Mouse (Mus musculus) C2C12 (cell line): ENCODE measurements at regions not wholly inside any gene's neighbourhood (a gene's known extent, or its start where the extent isn't known, plus 50 kb on each side); places are given as distances from the start of the nearest gene placed in this dataset.
A peak's percentile ranks its signal among the peaks of the same experiment; 100 is the strongest.

Experiments
- H3K27me3 ChIP-seq: one replicate; pipeline ENCODE4 v1.6.1; 2011; ENCODE audit not compliant: control insufficient read depth, insufficient read depth, insufficient read length
- H3K36me3 ChIP-seq: one replicate; pipeline ENCODE4 v1.6.1; 2011; ENCODE audit not compliant: control insufficient read depth, insufficient read depth
- H3K4me3 ChIP-seq: one replicate; pipeline ENCODE4 v1.5.1; 2011; ENCODE audit warnings: mild to moderate bottlenecking, control low read depth; ENCODE audit not compliant: poor library complexity, insufficient read depth, severe bottlenecking
- H3K79me2 ChIP-seq: one replicate; pipeline ENCODE4 v1.6.1; 2011; ENCODE audit not compliant: control insufficient read depth, insufficient read depth
- H3K79me3 ChIP-seq: one replicate; pipeline ENCODE4 v1.6.1; 2011; ENCODE audit warnings: low read depth, control low read depth
- H3ac ChIP-seq: one replicate; pipeline ENCODE3; 2011; ENCODE audit warnings: low read depth; ENCODE audit not compliant: control insufficient read depth, insufficient read length
- CEBPB ChIP-seq: IDR thresholded peaks from one replicate; pipeline ENCODE4 v1.6.1; 2011; ENCODE audit warnings: low read depth, mild to moderate bottlenecking, control low read depth, moderate library complexity
- CTCF ChIP-seq: IDR thresholded peaks from one replicate; pipeline ENCODE4 v1.5.1; 2011; ENCODE audit not compliant: control insufficient read depth, insufficient read depth, insufficient read length
- FOSL1 ChIP-seq: IDR thresholded peaks from one replicate; pipeline ENCODE4 v1.8.0; 2011; ENCODE audit warnings: mild to moderate bottlenecking, low read length; ENCODE audit not compliant: poor library complexity, insufficient read depth, severe bottlenecking
- MAX ChIP-seq: IDR thresholded peaks from one replicate; pipeline ENCODE4 v1.6.1; 2011; ENCODE audit warnings: mild to moderate bottlenecking, control low read depth
- MYOD1 ChIP-seq: IDR thresholded peaks from one replicate; pipeline ENCODE4 v1.6.1; 2011; ENCODE audit warnings: low read depth; ENCODE audit not compliant: control insufficient read depth, insufficient read length
- MYOG ChIP-seq: IDR thresholded peaks from one replicate; pipeline ENCODE4 v1.6.1; 2011; ENCODE audit not compliant: control insufficient read depth, insufficient read length; ENCODE audit errors: extremely low read depth
- USF1 ChIP-seq: IDR thresholded peaks from one replicate; pipeline ENCODE4 v1.6.1; 2011; ENCODE audit warnings: low read depth, mild to moderate bottlenecking, control low read depth, moderate library complexity

DNA sequence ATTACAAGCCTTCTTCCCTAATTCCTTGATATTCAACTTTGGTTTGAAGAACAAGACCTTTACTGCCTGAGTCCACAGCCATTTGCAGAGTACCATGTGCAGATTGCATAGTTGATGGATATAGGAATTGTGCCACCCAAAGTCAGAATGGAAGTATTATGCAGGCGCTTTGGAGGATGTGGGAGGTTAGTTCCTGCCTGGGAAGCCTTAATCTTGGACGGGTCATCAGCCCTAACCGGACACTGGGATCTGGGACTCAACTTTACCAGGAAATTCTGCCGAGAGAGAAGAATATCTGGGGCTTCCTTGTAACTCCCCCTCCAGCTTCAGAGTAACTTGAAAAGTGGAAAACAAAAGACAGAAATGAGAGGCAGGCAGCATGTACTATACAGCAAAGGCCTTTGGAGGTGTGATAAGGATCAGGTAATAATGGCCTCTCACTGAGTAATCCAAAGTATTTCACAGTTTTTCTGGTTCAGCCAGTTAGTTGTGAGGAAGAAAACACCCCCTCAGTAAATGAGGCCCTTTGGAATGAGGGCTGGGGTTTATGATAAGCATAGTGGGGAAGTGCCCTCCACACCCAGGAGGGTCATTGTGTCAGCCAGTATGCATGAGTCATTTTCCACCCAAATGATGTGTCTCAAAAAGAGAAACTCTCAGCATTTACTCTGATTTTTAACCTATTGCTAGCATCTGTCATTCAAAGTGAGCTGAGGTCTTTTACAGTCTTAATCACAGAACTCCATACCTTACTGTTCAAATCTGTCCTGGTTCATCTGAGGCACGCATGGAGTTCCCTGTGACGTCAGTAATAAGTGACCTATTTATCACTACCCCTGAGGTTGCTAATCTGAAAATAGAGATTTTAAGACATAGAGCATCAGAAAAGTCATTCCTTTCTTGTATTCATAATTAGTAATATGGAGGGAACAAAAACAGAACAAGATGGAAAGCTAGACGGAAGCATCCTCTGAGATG is 91.7 kb upstream of the Klf6 start:
- no peaks in the 10 kb centered on the region for H3K79me3 ChIP-seq
- H3ac ChIP-seq, result no peak overlapping the region
- H3K36me3 ChIP-seq, result no peaks in the 10 kb centered on the region
- H3K4me3 ChIP-seq, result no peak overlapping the region
- H3K27me3 ChIP-seq, result no peaks in the 10 kb centered on the region
- TF ChIP-seq FOSL1 (peak; percentile 68), MYOD1 (no peak)
- H3K79me2 ChIP-seq, result no peaks in the 10 kb centered on the region

DNA sequence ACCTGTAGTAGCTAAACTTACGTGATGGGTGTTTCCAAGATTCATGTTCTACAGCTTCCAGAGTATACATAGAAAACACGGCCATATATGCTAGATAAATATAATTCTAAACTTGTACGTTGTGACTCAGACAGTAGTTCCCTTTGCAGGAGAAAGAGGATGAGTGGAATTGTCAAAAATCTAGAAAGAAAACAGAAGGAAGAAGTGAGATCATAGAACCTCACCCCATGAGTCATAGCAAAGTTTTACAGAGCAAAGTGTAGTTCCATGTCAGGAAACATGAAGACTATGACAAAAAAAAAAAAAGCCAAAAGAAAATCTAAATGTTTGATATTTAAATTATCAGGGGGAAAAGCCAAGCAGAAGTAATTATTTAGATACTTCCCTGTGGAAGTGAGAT is 87.5 kb upstream of the Klf6 start:
- Histone ChIP-seq H3K79me2 (no peaks in the 10 kb centered on the region), H3K36me3 (no peaks in the 10 kb centered on the region), H3ac (no peak overlapping the region), H3K4me3 (no peak overlapping the region), H3K27me3 (no peaks in the 10 kb centered on the region), H3K79me3 (no peaks in the 10 kb centered on the region)
- TF ChIP-seq FOSL1 (peak; percentile 32), CEBPB (no peak)

DNA sequence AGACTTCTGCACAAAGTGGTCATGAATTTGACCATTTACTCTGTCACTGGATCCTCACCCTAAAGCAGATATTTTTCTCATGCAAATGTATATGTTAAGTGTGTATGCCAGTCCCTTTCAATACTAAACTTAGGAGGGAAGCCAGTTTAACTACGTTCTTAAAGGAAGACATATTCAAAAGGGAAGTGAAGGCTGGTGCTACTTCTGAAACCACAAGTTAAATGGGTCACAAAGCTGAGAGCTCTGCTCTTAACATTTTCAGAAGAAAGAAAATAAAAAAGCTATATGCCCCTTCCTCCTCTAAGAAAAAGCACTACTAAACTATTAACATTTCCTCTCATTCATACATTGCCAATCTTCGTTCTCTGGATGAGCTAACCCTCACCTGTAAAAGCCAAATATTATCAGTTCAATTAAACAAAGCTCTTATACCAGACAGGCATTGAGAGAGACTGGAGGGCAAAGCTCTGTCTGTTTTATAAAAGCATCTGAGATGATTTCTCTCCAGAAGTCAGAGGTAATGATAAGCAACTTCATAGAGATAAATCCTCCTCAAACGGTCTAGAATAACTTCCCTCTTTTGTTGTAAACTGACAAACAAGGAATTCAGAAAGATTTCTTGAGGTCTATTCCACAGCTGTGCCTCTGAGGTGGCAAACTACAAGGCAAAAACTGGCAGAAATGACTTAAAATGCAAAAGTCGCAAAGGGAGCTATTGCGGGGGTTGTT is 82.7 kb upstream of the Klf6 start:
- TF ChIP-seq MYOG, result no peak
- H3K79me3 ChIP-seq, result no peaks in the 10 kb centered on the region
- H3K36me3 ChIP-seq, result no peaks in the 10 kb centered on the region
- H3K4me3 ChIP-seq, result no peak overlapping the region
- H3K27me3 ChIP-seq, result no peaks in the 10 kb centered on the region
- H3K79me2 ChIP-seq, result no peaks in the 10 kb centered on the region
- no peak overlapping the region for H3ac ChIP-seq

DNA sequence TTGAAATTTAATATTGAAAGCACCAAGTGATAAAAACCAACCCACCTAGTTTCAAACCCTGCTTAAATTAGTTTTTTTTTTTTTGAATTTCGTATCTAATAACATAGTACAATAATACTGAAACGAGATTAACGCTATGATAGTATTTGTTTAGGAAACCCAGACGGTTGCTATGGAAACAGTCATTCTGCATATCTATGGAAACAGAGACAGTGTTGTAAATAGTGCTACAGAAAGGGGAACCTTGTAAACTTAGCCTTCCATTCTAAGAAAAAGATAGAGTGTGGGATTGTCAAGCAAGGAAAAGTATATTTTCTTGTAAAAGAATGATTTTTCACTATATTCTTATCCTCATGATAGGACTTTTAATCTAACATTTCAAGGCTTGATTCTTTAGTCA is 81.9 kb upstream of the Klf6 start:
- Histone ChIP-seq H3ac (no peak overlapping the region), H3K79me2 (no peaks in the 10 kb centered on the region), H3K36me3 (no peaks in the 10 kb centered on the region), H3K4me3 (no peak overlapping the region), H3K27me3 (no peaks in the 10 kb centered on the region), H3K79me3 (no peaks in the 10 kb centered on the region)
- no peak for TF ChIP-seq CEBPB
- no peak for TF ChIP-seq CTCF

DNA sequence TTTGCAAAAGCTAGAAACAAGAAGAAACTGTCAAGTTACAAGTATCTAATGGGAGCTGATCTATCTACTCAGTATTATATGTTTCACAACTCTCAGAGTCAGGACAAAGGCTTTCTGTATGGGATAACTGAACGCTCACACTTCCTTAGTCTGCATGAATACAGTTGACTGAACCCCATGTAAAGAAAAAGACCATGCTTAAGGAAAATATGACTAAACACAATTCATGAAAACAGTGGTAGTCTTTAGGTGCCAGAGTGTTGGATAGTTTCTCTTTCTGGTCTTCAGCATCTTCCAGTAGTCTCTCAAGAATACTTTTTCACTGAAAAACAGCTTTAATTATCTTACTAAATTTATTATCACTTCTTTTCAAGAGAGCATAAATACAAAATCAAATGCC is 78.7 kb upstream of the Klf6 start:
- Histone ChIP-seq H3K79me2 (no peaks in the 10 kb centered on the region), H3ac (no peak overlapping the region), H3K36me3 (no peaks in the 10 kb centered on the region), H3K4me3 (no peak overlapping the region), H3K79me3 (no peaks in the 10 kb centered on the region), H3K27me3 (no peaks in the 10 kb centered on the region)
- TF ChIP-seq USF1, result no peak
- TF ChIP-seq MAX, result no peak
- TF ChIP-seq MYOG, result no peak
- TF ChIP-seq MYOD1, result no peak
- TF ChIP-seq CTCF, result no peak
- TF ChIP-seq FOSL1, result no peak
- TF ChIP-seq CEBPB, result no peak

DNA sequence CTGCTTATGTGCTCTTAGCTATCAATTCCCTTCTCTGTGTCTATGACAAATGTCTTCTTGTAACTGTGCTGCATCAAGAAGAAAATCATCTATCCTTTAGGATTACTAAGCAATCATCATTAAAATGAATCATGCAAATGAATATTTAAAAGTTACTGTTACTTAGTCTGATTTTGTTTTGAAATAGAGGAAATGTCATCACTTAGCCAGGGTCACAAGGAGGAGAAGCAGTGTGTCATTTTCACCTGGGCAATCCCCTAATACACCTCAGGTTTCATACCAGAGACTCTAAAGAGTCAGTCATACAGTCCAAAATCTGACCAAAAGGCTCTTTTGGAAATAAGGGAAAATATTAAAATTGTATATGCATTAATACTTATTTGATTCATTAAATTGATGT is 74.2 kb upstream of the Klf6 start:
- Histone ChIP-seq H3ac (no peak overlapping the region), H3K79me2 (no peaks in the 10 kb centered on the region), H3K27me3 (no peaks in the 10 kb centered on the region), H3K79me3 (no peaks in the 10 kb centered on the region), H3K36me3 (no peaks in the 10 kb centered on the region), H3K4me3 (no peak overlapping the region)
- TF ChIP-seq MAX, result no peak
- no peak for TF ChIP-seq MYOD1
- no peak for TF ChIP-seq USF1
- no peak for TF ChIP-seq CEBPB
- TF ChIP-seq CTCF, result no peak
- TF ChIP-seq FOSL1, result no peak
- no peak for TF ChIP-seq MYOG
